Mouse (Mus musculus) skeletal muscle tissue, adult 2 months (tissue): Measurements from ENCODE around the gene Bpifb5.
"Not testable (repeated sequence)": the region's sequence is repeated elsewhere in the genome, so short reads cannot be mapped to it uniquely, and the experiment has no call there.

Source experiments
- DNase-seq: peaks from one replicate; pipeline ENCODE4 v3.0.0-alpha.2; 2012; ENCODE audit warnings: low read depth, low spot score

Gene Bpifb5

DNA sequence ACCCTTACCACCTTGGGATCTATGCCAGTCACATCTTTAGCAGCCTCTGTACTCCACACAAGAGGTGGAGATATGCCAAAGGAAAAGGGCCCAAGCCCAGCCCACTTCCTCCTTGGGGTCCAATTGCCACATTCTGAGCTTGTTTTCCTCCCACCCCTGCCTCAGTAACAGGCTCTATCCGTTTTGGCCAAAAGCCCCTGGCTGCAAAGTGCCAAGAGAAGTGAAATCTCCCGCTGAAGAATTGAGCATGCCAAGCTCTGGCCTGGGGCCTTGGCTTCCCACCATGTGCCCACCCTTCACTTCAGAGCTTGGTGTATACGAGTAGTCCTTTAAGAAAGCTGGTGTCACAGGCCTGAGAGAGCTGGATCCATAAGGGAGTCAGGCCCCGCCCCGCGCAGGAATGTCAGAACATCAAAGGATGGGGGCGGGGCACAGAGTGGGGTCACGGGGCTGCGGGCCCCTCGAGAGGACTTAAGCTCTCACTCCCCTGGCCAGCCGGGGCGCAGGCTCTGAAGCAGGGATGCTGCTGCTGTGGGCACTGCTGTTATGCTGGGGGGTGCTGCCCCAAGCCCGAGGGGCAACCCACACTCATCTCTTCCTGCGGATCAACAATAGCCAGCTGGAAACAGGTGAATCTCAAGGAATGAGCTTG, at the start of gene Bpifb5:
Gene Bpifb5, plus strand, starts transcription at position 478 of the 652 bp plus-strand sequence.
- DNase-seq, result no peak

DNA sequence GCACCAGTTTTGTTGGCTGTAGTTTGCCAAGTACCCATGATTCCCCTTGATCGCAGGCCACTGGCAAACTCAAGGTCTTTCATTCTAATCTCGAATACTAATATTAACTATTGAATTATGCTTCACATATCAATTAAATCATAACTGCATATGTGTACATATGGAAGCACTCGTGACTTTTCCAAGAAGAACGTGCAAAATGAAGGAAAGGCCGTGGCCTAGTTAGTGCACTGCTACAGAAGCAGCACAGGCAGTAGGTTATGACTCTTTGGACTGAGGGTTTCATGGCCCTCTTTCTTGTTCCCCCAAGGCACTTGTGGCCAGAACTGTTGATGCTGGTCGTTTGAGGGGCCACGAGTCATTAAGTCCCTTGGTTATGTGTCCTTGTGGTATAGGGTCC, 41.6 kb upstream of the Bpifb5 start:
- not testable (repeated sequence) for DNase-seq

DNA sequence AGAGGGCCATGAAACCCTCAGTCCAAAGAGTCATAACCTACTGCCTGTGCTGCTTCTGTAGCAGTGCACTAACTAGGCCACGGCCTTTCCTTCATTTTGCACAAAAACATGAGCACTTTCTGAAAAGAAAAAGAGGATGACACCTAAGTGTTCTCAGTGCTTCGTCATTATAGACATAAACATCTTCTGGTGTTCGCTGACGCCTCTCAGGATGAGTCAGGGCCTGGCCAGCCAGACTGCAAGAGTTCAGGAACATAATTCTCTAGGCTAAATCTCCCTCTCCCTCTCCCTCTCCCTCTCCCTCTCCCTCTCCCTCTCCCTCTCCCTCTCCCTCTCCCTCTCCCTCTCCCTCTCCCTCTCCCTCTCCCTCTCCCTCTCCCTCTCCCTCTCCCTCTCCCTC, 40.5 kb upstream of the Bpifb5 start:
- DNase-seq, result not testable (repeated sequence)

DNA sequence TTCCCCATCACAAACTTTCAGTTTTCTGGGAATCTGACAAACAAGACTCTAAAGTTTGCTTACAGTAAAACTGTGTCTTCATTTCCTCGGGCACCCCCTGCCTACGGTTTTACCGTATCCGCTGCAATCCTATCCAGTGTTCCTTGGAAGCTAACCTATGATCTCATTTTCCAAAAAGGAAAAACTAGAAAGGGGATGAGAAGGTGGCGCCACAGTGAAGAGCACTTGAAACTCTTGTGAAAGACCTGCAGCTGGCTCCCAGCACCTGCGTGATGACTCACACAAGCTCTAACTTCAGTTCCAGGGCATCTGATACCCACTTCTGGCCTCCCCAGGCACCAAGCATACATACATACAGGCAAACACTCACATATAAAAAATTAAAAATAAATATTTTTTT, 38.2 kb upstream of the Bpifb5 start:
- no peak for DNase-seq

GRCm38 (mm10) chr2:154185748-154186147, 37.8 kb upstream of the Bpifb5 start:
- DNase-seq, result no peak

- DNase-seq, result no peak
Observed at GRCm38 (mm10) chr2:154187468-154187867, 36.1 kb upstream of the Bpifb5 start.

- DNase-seq, result no peak
Observed at GRCm38 (mm10) chr2:154189877-154190434, 33.6 kb upstream of the Bpifb5 start.

GRCm38 (mm10) chr2:154190546-154191258, 32.8 kb upstream of the Bpifb5 start, which contains the start of gene Bpifb1:
Gene Bpifb1 (plus strand): TSS chr2:154190818.
- no peak for DNase-seq

GRCm38 (mm10) chr2:154192141-154192540, 31.4 kb upstream of the Bpifb5 start:
- no peak for DNase-seq

GRCm38 (mm10) chr2:154193071-154193470, 30.5 kb upstream of the Bpifb5 start:
- no peak for DNase-seq

DNA sequence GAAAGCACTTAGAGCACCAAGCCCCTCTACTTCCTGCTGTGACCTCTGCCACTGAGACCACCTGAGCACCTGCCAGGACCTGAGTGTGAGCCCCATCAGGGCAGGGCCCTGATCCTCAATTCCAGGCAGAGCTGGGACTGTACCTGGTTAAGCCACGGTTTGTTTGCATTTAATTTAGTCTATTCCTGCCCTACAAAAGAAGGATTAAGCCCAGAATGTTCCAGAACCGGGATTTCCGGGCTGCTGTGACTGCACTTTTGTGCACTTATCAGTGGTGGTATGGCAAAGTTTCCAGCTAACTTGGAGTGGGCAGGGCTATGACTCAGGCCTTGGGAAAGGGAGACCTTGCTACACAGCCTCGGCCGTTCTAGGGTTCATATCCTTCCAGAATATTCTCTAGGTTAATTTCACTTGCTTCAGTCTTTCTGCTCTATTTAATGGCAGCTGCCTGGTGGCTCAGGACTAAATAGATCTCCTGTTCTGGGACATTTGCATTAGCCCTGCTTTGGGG, 29.5 kb upstream of the Bpifb5 start:
- no peak for DNase-seq

- DNase-seq, result no peak
Observed at GRCm38 (mm10) chr2:154197036-154197435, 26.5 kb upstream of the Bpifb5 start.

- DNase-seq, result no peak
Observed at GRCm38 (mm10) chr2:154204630-154205029, 18.9 kb upstream of the Bpifb5 start.

DNA sequence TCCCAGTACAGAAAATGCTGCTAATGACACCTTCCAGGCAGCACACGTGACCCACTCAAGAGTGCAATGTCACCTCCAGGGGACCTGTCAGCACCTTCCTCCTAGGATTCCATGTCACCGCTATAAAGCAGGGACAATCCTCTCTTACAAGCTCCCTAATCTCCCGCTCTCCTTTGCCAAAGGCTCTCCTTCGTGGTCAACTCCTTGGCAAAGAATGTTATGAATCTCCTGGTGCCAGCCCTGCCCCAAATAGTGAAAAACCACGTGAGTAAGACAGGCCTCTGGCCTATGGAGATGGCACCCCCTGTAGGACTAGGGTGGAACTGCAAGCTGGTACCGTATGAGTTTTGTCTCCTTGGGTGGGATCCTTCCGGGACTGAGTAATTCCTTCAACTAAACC, 16.6 kb upstream of the Bpifb5 start:
- DNase-seq, result no peak

DNA sequence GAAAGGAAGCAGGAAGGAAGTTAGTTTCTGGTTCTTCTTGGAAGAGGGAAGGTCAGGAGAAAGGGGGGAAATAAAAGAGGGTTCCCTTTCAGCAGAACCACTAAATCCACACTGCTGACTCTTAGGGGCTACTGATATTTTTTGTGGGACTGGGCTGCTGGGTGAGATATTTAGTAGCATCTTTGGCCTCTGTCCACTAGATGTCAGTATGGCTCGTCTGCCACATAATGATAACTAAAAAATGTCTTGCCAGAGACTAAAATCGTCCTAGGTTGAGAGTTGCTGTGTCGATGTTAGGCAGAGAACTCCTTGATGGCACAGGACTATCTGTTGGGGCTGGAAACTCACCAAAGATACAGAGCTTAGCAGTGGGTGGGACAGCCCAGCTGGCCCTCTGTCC, 14.4 kb upstream of the Bpifb5 start:
- no peak for DNase-seq

DNA sequence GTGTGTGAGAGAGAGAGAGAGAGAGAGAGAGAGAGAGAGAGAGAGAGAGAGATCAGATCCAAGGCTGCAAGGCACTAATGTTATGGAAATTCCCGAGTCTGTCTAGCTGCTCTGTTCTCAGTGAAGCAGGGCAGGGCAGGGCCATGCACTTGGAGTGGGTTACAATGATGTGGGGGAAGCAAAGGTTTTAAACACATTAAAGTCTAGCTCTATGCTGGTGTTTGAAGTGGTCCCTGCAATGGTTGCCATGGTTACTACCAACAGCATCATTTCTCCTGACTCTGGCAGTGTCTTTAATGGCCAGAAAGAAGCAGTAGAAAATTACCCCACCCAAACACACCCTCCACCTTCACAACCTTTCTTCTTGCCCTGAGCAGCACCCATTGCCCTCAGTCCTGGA, 12.4 kb upstream of the Bpifb5 start:
- no peak for DNase-seq

GRCm38 (mm10) chr2:154211881-154212280, 11.7 kb upstream of the Bpifb5 start:
- DNase-seq, result no peak

DNA sequence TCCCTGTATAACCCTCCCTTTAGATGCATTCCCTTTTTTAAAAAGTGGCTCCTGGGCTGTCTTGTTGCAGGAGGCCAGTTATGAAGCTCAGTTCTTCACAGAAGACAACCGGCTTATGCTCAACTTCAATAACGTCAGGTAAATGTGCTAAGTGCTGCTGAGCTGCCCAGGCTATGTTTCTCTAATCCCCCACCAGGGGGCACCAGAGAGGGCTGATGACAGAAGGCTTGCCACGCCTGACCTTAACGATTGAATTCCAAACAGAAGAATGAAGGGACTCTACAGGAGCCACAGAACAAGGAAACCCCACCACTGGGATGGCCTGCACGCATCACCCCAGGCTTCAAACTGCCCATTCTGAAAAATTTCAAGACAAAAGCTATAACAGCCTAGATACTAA, 8.4 kb upstream of the Bpifb5 start:
- DNase-seq, result peak; percentile 50

GRCm38 (mm10) chr2:154219950-154220349, 3.6 kb upstream of the Bpifb5 start:
- DNase-seq, result no peak

DNA sequence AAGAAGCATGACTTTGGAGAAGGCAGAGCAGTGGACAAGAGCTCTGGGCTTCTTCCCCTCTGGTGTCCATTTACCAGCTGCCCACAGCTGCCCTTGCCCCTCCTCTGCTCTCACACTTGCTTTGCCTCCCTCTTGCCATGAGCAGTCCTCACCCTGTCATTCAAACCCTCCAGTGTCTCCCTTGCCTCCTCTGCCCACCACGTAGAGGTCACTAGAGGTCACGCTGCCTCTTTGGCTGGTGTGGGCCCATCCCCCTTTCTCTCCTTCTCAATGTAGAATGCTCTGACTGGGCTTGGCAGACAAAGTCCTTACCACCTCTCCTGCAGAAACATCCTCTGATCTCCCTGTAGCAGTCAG, 353 bp downstream of the Bpifb5 start:
- no peak for DNase-seq

DNA sequence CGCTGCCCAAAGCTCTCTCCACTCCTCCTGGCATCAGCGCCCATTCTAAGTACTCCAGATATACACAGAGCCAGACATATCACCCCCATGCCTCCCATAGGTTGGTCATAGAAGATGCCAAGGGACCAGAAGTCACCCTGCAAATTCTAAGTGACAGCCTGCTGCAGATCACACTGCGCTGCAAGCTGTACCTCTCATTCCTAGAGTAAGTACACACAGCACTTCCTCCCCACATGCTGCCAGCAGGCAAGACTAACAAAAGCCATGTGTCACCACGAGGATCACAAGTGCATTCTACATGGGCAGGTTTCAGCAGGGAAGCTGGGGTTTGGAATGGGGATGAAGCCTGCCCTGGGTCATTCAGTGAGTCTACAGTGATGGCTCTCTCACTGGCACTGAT, 3.4 kb downstream of the Bpifb5 start:
- no peak for DNase-seq

DNA sequence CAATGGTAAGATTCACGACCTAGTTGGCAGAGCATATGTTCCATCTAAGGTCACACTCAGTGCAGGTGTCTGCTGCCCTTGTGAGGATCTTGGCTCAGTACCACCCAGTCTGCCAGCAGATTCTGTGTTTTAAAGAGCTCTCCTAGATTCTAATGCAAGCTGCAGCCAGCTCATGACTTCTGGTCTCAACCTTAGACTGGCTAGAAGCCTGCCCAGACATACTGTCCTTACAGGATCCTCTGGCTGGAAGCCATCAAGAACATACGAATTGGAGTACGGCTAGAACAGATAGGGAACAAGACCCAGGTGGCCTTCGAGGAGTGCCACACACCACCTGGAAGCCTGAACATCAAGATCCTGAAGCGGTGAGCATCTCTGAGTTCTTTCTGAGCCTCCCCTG, 4.3 kb downstream of the Bpifb5 start:
- no peak for DNase-seq

DNA sequence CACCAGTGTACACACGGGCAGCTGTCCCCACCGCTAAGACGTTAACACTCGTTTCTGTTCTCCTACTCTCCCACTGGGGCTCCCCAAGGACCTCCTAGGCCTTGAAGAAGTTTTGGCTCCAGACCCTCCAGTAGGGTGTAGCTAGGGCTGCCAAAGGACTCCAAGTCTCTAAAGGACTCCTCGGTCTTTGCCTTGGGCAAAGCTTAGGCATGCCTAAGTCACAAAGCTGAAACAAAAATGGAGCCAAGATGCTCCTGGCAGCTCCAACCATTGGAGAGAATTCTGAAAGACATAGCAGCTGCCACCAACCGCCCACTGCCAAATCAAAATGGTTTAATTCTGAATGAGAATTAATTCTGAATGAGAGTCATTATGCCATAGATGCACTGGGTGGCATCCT, 9.9 kb downstream of the Bpifb5 start:
- no peak for DNase-seq
